Mouse (Mus musculus) layer of hippocampus, postnatal 25 days (tissue): ENCODE measurements around the gene Vmn2r103. TPM values are rescaled to one million over a fixed set of nuclear protein-coding genes. Genes with fewer than 3 reads are reported as not detected.

Source experiments
- DNase-seq, 2 experiments: peaks; one replicate each; pipeline ENCODE4 v3.0.0; 2022; ENCODE audit warnings: mixed read lengths in 2 of 2, low spot score in 1 of 2; ENCODE audit errors: extremely low spot score in 1 of 2
- total RNA-seq, 2 experiments: library from RNA; stranded (reverse); gene quantifications; 2 replicates each; pipeline ENCODE4 v1.2.3; 2021

The Vmn2r103 gene
- not detected for total RNA-seq

GRCm38 (mm10) chr17:19773063-19773462 lies at the start of gene Vmn2r103:
Gene Vmn2r103 (plus strand): TSS chr17:19773363.
- DNase-seq = no peak

- DNase-seq = no peak
Observed at GRCm38 (mm10) chr17:19778994-19779393, 5.8 kb downstream of the Vmn2r103 start.

- no peak for DNase-seq
Observed at GRCm38 (mm10) chr17:19789248-19789647, 16.1 kb downstream of the Vmn2r103 start.

Other genes starting within 250 kb of the Vmn2r103 start
- not detected for gene Vmn2r101, start 196.1 kb upstream of the Vmn2r103 start, total RNA-seq
- not detected for gene Vmn2r102, start 113.0 kb upstream of the Vmn2r103 start, total RNA-seq